Mouse (Mus musculus) heart, embryonic 16.5 days (tissue): ENCODE results near the gene Ctnnb1. TPM values are rescaled to one million over a fixed set of nuclear protein-coding genes. Genes with fewer than 3 reads are reported as not detected.
A peak's percentile ranks its signal among the peaks of the same experiment; 100 is the strongest.

Experiments used
- ATAC-seq: fragments of 200-750 bp; cut with Nextera tagmentation; replicated peaks from 2 replicates; pipeline ENCODE4 v1.8.0; 2017; ENCODE audit warnings: moderate number of reproducible peaks; ENCODE audit not compliant: insufficient read depth, low FRiP score; ENCODE audit errors: extremely low read depth
- H3K27ac ChIP-seq: fragments of 300-500 bp; sonication (generic); 2 replicates; pipeline ENCODE4 v1.5.1; 2014; ENCODE audit warnings: mild to moderate bottlenecking, low read length, control low read depth, moderate library complexity
- H3K27me3 ChIP-seq: fragments of 300-500 bp; sonication (generic); 2 replicates; pipeline ENCODE4 v1.6.1; 2014; ENCODE audit warnings: low read length, mixed read lengths; ENCODE audit not compliant: control insufficient read depth, insufficient read depth
- H3K36me3 ChIP-seq: fragments of 300-500 bp; sonication (generic); 2 replicates; pipeline ENCODE4 v1.6.1; 2014; ENCODE audit not compliant: control insufficient read depth, insufficient read depth
- H3K4me1 ChIP-seq: fragments of 300-500 bp; sonication (generic); 2 replicates; pipeline ENCODE4 v1.6.1; 2014; ENCODE audit warnings: low read length, mixed read lengths; ENCODE audit not compliant: control insufficient read depth, insufficient read depth
- H3K4me2 ChIP-seq: fragments of 300-500 bp; sonication (generic); 2 replicates; pipeline ENCODE4 v1.6.1; 2014; ENCODE audit warnings: low read depth, mild to moderate bottlenecking, control low read depth, low read length
- H3K4me3 ChIP-seq: fragments of 300-500 bp; sonication (generic); 2 replicates; pipeline ENCODE4 v1.5.1; 2014; ENCODE audit warnings: mild to moderate bottlenecking, control low read depth, low read length
- H3K9ac ChIP-seq: fragments of 300-500 bp; sonication (generic); 2 replicates; pipeline ENCODE4 v1.6.1; 2014; ENCODE audit warnings: low read length, control low read depth
- H3K9me3 ChIP-seq: fragments of 300-500 bp; sonication (generic); replicated peaks from 2 replicates; pipeline ENCODE4 v1.6.1; 2016; ENCODE audit warnings: low read length; ENCODE audit not compliant: control insufficient read depth
- WGBS: fragments of 180-500 bp; shearing (Covaris S2); extraction: QIAGEN DNeasy Blood & Tissue Kit; methylation state at CpG from one replicate; pipeline ENCODE4 v1.1.7; 2014; 5-methylcytosine and 5-hydroxymethylcytosine counted together
- polyA plus RNA-seq: library from polyadenylated mRNA; unstranded; fragments of >200 nt; fragmentation: Nextera tagmentation; extraction: Ambion mirVana; gene quantifications from 2 replicates; pipeline ENCODE4 v1.2.1, GENCODE M21; 2015

The Ctnnb1 gene
- polyA plus RNA-seq, 1 experiment from 2014 or later, result 357 TPM

- Histone ChIP-seq H3K9me3 (no peaks in the 10 kb centered on the region), H3K4me1 (peaks cover 47% of the 10 kb centered on the region), H3K36me3 (no peaks in the 10 kb centered on the region), H3K4me2 (no peak overlapping the region), H3K27me3 (no peaks in the 10 kb centered on the region), H3K9ac (no peak overlapping the region), H3K4me3 (no peak overlapping the region), H3K27ac (no peak overlapping the region)
- WGBS, result 58% methylated on average over 3 of the region's 3 CpGs
- no peak for ATAC-seq
Observed at GRCm38 (mm10) chr9:120944211-120944610, 15.2 kb downstream of the Ctnnb1 start.

- no peaks in the 10 kb centered on the region for H3K9me3 ChIP-seq
- no peak overlapping the region for H3K4me2 ChIP-seq
- ATAC-seq, result no peak
- H3K27me3 ChIP-seq, result no peaks in the 10 kb centered on the region
- H3K36me3 ChIP-seq, result peaks cover 11% of the 10 kb centered on the region
- no peak overlapping the region for H3K4me3 ChIP-seq
- H3K4me1 ChIP-seq, result peaks cover 40% of the 10 kb centered on the region
- no peak overlapping the region for H3K27ac ChIP-seq
- no peak overlapping the region for H3K9ac ChIP-seq
- WGBS, result 68% methylated on average over 8 of the region's 8 CpGs
Observed at GRCm38 (mm10) chr9:120946131-120946530, 17.1 kb downstream of the Ctnnb1 start.

GRCm38 (mm10) chr9:120948832-120949231 is 19.8 kb downstream of the Ctnnb1 start:
- 96% methylated on average over 1 of the region's 1 CpGs for WGBS
- Histone ChIP-seq H3K4me1 (peaks cover 35% of the 10 kb centered on the region), H3K36me3 (peaks cover 36% of the 10 kb centered on the region)

GRCm38 (mm10) chr9:120950761-120951160 is 21.7 kb downstream of the Ctnnb1 start:
- 90% methylated on average over 12 of the region's 12 CpGs for WGBS
- ATAC-seq, result no peak
- Histone ChIP-seq H3K4me2 (no peak overlapping the region), H3K4me3 (no peak overlapping the region), H3K36me3 (peaks cover 54% of the 10 kb centered on the region), H3K9ac (no peak overlapping the region), H3K27me3 (no peaks in the 10 kb centered on the region), H3K27ac (no peak overlapping the region), H3K9me3 (no peaks in the 10 kb centered on the region), H3K4me1 (peaks cover 27% of the 10 kb centered on the region)

More at GRCm38 (mm10) chr9:120948832-120949231, 19.8 kb downstream of the Ctnnb1 start:
- Histone ChIP-seq H3K27me3 (no peaks in the 10 kb centered on the region), H3K4me2 (no peak overlapping the region), H3K27ac (no peak overlapping the region), H3K9me3 (no peaks in the 10 kb centered on the region), H3K4me3 (no peak overlapping the region), H3K9ac (no peak overlapping the region)
- no peak for ATAC-seq

GRCm38 (mm10) chr9:120951947-120952346 is 22.9 kb downstream of the Ctnnb1 start:
- Histone ChIP-seq H3K27me3 (no peaks in the 10 kb centered on the region), H3K4me1 (peaks cover 20% of the 10 kb centered on the region), H3K4me2 (no peak overlapping the region), H3K36me3 (peaks cover 65% of the 10 kb centered on the region), H3K4me3 (no peak overlapping the region), H3K9me3 (no peaks in the 10 kb centered on the region), H3K27ac (no peak overlapping the region), H3K9ac (no peak overlapping the region)
- 75% methylated on average over 3 of the region's 3 CpGs for WGBS
- no peak for ATAC-seq

- no peak overlapping the region for H3K4me3 ChIP-seq
- 88% methylated on average over 5 of the region's 5 CpGs for WGBS
- H3K27ac ChIP-seq, result 0 out of 2 replicates have a peak overlapping the region, but pooled peaks have one; percentile 9
- H3K9ac ChIP-seq, result no peak overlapping the region
- no peaks in the 10 kb centered on the region for H3K27me3 ChIP-seq
- H3K4me2 ChIP-seq, result no peak overlapping the region
- H3K9me3 ChIP-seq, result no peaks in the 10 kb centered on the region
- no peak for ATAC-seq
- peaks cover 81% of the 10 kb centered on the region for H3K36me3 ChIP-seq
- H3K4me1 ChIP-seq, result peaks cover 33% of the 10 kb centered on the region
Observed at GRCm38 (mm10) chr9:120958051-120958450, 29.0 kb downstream of the Ctnnb1 start.

- no peak overlapping the region for H3K4me3 ChIP-seq
- WGBS, result 39% methylated on average over 6 of the region's 6 CpGs
- no peaks in the 10 kb centered on the region for H3K9me3 ChIP-seq
- no peaks in the 10 kb centered on the region for H3K27me3 ChIP-seq
- no peak overlapping the region for H3K9ac ChIP-seq
- H3K36me3 ChIP-seq, result peaks cover 76% of the 10 kb centered on the region
- peaks cover 34% of the 10 kb centered on the region for H3K4me1 ChIP-seq
- H3K27ac ChIP-seq, result no peak overlapping the region
- no peak overlapping the region for H3K4me2 ChIP-seq
- 0 out of 2 replicates have a peak, but pooled peaks have one; percentile 39 for ATAC-seq
Observed at GRCm38 (mm10) chr9:120958560-120958959, 29.5 kb downstream of the Ctnnb1 start.

GRCm38 (mm10) chr9:120959225-120959624 is 30.2 kb downstream of the Ctnnb1 start:
- ATAC-seq, result no peak
- H3K9me3 ChIP-seq, result no peaks in the 10 kb centered on the region
- H3K4me3 ChIP-seq, result no peak overlapping the region
- H3K27ac ChIP-seq, result no peak overlapping the region
- H3K27me3 ChIP-seq, result no peaks in the 10 kb centered on the region
- H3K36me3 ChIP-seq, result peaks cover 75% of the 10 kb centered on the region
- no peak overlapping the region for H3K4me2 ChIP-seq
- H3K4me1 ChIP-seq, result peaks cover 36% of the 10 kb centered on the region
- H3K9ac ChIP-seq, result no peak overlapping the region
- WGBS, result 91% methylated on average over 4 of the region's 4 CpGs

- Histone ChIP-seq H3K4me2 (no peak overlapping the region), H3K36me3 (peaks cover 71% of the 10 kb centered on the region), H3K9me3 (no peaks in the 10 kb centered on the region), H3K9ac (no peak overlapping the region), H3K4me3 (no peak overlapping the region), H3K27ac (no peak overlapping the region), H3K27me3 (no peaks in the 10 kb centered on the region), H3K4me1 (peaks cover 36% of the 10 kb centered on the region)
- no peak for ATAC-seq
- 70% methylated on average over 4 of the region's 4 CpGs for WGBS
Observed at GRCm38 (mm10) chr9:120960611-120961010, 31.6 kb downstream of the Ctnnb1 start.
